Mouse (Mus musculus): ENCODE measurements around the gene Sox13. TPM values are rescaled to one million over a fixed set of nuclear protein-coding genes. Genes with fewer than 3 reads are reported as not detected.

The Sox13 gene
- polyA plus RNA-seq, 1 experiment from 2014 or later, result 9.4 TPM

DNA sequence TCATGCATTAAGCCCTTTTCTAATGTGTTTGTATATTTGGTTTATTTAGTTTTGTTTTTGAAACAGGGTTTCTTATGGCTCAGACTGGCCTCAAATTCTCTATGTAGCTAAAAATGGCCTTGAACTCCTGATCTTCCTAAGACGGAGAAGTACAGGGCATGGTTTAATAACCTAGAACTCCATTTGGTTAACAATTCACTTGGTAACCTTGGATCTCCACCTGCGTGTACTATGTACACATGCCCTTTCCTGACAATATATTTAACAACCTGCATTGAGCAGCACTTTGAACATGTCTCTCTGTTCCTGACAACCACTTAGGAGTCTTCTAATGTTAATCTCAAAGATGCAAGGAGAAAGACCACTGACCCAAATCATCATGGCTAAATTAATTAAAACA lies 7.0 kb upstream of the Sox13 start:
- Histone ChIP-seq H3K4me1 (ENCODE audit: insufficient read depth) (peaks cover 14% of the 10 kb centered on the region; the same call in 1 of the 2 replicates), H3K9me3 (ENCODE audit: low read depth, low read length) (peaks cover 6% of the 10 kb centered on the region; the same call in 1 of the 2 replicates), H3K27ac (ENCODE audit: low read depth) (no peak overlapping the region), H3K4me3 (ENCODE audit: low read depth, low read length) (no peak overlapping the region), H3K9ac (no peak overlapping the region), H3K4me2 (no peak overlapping the region), H3K27me3 (ENCODE audit: insufficient read depth, low read length) (no peaks in the 10 kb centered on the region), H3K36me3 (ENCODE audit: insufficient read depth) (no peaks in the 10 kb centered on the region)
- ATAC-seq (ENCODE audit: insufficient read depth) (no peak), DNase-seq (no peak)
- WGBS, result 69% methylated on average over 2 of the region's 2 CpGs
- TF ChIP-seq CTCF (IDR thresholded peaks at IDR 0.05; ENCODE audit: low read depth), result no peak

DNA sequence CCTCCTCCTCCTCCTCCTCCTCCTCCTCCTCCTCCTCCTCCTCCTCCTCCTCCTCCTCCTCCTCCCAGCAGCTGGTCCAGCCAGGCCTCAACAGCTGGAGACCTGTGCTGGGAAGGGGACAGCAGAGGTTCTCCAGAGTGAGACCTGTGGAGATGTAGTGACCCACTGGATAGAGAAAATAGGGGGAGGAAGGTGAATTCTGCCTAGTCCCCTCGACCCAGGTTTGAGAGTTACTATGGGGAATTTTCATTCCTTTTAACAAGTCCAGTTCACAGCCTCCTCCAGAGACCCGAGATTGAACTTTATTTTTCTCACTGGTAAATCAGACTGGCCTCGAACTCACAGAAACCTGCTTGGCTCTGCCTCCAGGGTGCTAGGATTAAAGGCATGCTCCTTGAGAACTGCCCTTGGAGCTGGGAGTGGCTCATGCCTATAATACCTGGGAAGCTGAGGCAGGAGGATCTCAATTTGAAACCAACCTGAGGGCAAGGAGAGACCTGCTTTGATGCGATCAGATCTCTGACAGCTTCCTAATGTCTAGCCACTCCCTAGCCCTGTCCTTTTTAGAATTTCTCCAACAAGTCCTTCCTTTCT lies 467 bp upstream of the Sox13 start:
- WGBS, result 46% methylated on average over 4 of the region's 4 CpGs
- no peak overlapping the region for H3K9ac ChIP-seq
- H3K9me3 ChIP-seq (ENCODE audit: low read depth, low read length), result peaks cover under 1% of the 10 kb centered on the region; the same call in 1 of the 2 replicates
- 0 out of 2 replicates have a peak overlapping the region, but pooled peaks have one; percentile 12 for H3K4me2 ChIP-seq
- H3K27me3 ChIP-seq (ENCODE audit: insufficient read depth, low read length), result no peaks in the 10 kb centered on the region; the same call in 1 of the 2 replicates
- ATAC-seq (ENCODE audit: insufficient read depth), result peak; percentile 50; the same call in 1 of the 2 replicates
- 0 out of 2 replicates have a peak, but pooled peaks cover 6% of the 10 kb centered on the region for H3K4me1 ChIP-seq (ENCODE audit: insufficient read depth)
- H3K36me3 ChIP-seq (ENCODE audit: insufficient read depth), result no peaks in the 10 kb centered on the region
- H3K27ac ChIP-seq (ENCODE audit: low read depth), result no peak overlapping the region
- TF ChIP-seq CTCF (IDR thresholded peaks at IDR 0.05; ENCODE audit: low read depth), result no peak
- peak overlapping the region; percentile 76; the same call in 1 of the 2 replicates for H3K4me3 ChIP-seq (ENCODE audit: low read depth, low read length)
- no peak for DNase-seq

DNA sequence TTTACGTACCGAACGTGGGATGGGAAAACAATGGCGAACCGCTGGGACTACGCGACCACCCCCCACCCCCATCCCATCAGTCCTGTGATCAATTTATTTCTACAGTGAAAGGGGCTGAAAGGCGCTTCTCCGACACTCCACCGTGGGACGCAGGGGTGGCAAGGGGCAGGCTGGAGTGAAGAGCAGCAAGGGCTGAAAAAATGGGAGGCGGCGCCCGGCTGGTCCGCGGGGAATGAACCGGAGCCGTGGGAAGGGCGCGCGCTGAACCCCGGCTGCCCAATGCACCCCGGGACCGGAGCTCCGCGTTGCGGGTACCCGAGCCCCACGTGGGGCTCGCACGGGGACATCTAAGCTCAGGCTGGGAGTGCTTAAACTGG lies 1.0 kb downstream of the Sox13 start:
- Histone ChIP-seq H3K36me3 (ENCODE audit: insufficient read depth) (no peaks in the 10 kb centered on the region), H3K27ac (ENCODE audit: low read depth) (peak overlapping the region; percentile 90; the same call in 1 of the 2 replicates), H3K9ac (peak overlapping the region; percentile 77), H3K27me3 (ENCODE audit: insufficient read depth, low read length) (no peaks in the 10 kb centered on the region; the same call in 1 of the 2 replicates), H3K4me1 (ENCODE audit: insufficient read depth) (peaks cover 12% of the 10 kb centered on the region), H3K4me3 (ENCODE audit: low read depth, low read length) (peak overlapping the region; percentile 76), H3K4me2 (peak overlapping the region; percentile 98), H3K9me3 (ENCODE audit: low read depth, low read length) (no peaks in the 10 kb centered on the region)
- peak; percentile 1; the same call in 1 of the 2 replicates for ATAC-seq (ENCODE audit: insufficient read depth)
- WGBS, result under 1% methylated on average over 31 of the region's 31 CpGs
- no peak for TF ChIP-seq CTCF (IDR thresholded peaks at IDR 0.05; ENCODE audit: low read depth)
- DNase-seq, result peak; percentile 27

DNA sequence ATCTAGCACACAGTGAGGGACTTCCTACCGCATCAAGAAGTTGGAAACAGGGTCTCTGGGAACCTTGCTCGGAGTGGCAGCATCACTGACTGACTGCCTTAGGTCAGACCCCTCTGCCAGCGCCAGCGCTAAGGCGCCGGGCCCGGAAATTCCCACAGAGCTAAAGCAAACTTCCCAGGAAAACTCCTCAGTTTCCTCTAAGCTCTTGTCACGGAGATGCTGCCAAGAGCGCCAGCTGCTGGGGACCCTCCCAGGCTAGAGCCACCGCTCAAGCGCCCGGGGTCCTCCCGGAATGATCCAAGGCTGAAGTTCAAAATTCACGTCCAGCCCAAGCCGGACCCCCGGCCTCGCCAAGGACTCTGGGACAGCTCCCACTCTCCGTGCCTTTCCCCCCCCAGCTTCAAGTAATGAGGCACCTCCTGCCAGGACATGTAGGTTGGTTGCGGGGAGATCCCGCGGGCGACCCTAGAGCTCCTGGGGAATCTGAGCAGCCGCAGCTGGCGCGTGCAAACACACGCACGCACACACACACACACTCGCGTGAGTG lies 1.5 kb downstream of the Sox13 start:
- 0 out of 2 replicates have a peak, but pooled peaks have one; percentile 13 for ATAC-seq (ENCODE audit: insufficient read depth)
- H3K27me3 ChIP-seq (ENCODE audit: insufficient read depth, low read length), result no peaks in the 10 kb centered on the region; the same call in 1 of the 2 replicates
- no peaks in the 10 kb centered on the region for H3K36me3 ChIP-seq (ENCODE audit: insufficient read depth)
- peak overlapping the region; percentile 77 for H3K9ac ChIP-seq
- peak overlapping the region; percentile 46 for H3K27ac ChIP-seq (ENCODE audit: low read depth)
- H3K4me2 ChIP-seq, result peak overlapping the region; percentile 98
- H3K9me3 ChIP-seq (ENCODE audit: low read depth, low read length), result no peaks in the 10 kb centered on the region
- H3K4me1 ChIP-seq (ENCODE audit: insufficient read depth), result peaks cover 16% of the 10 kb centered on the region
- WGBS, result under 1% methylated on average over 29 of the region's 29 CpGs
- TF ChIP-seq CTCF (IDR thresholded peaks at IDR 0.05; ENCODE audit: low read depth), result no peak
- peak; percentile 80 for DNase-seq
- peak overlapping the region; percentile 76 for H3K4me3 ChIP-seq (ENCODE audit: low read depth, low read length)

DNA sequence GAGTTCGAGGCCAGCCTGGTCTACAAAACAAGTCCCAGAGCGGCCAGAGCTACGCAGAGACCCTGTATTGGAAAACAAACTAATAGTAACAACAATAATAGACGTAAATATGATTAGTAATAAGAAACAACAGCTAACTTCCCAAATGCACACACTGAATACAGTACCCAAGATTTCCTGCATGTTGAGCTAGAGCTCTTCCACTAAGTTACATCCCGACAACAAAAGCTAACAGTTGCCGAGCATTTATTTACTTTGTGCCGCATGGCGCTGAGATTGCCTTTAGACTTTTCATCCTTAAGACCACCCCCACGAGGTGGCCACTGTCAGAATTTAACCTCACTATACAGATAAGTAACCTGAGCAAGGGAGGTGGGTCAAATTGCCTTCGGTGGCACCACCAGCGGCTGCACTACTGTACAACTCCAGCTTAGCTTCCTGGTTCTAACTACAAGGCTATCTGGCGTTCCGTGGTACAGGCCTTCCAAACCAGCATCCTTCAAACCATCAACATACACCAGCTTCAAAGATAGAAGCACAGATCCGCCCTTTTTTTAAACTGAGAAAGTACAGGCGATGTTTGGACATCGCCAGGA lies 2.1 kb downstream of the Sox13 start:
- ATAC-seq (ENCODE audit: insufficient read depth) (no peak), DNase-seq (peak; percentile 14)
- no peaks in the 10 kb centered on the region; the same call in 1 of the 2 replicates for H3K27me3 ChIP-seq (ENCODE audit: insufficient read depth, low read length)
- H3K4me1 ChIP-seq (ENCODE audit: insufficient read depth), result peaks cover 19% of the 10 kb centered on the region
- no peaks in the 10 kb centered on the region for H3K36me3 ChIP-seq (ENCODE audit: insufficient read depth)
- TF ChIP-seq CTCF (IDR thresholded peaks at IDR 0.05; ENCODE audit: low read depth), result peak; percentile 17; the same call in 1 of the 2 replicates
- peak overlapping the region; percentile 76 for H3K4me3 ChIP-seq (ENCODE audit: low read depth, low read length)
- 31% methylated on average over 16 of the region's 16 CpGs for WGBS
- H3K9me3 ChIP-seq (ENCODE audit: low read depth, low read length), result no peaks in the 10 kb centered on the region
- H3K4me2 ChIP-seq, result peak overlapping the region; percentile 98
- no peak overlapping the region for H3K27ac ChIP-seq (ENCODE audit: low read depth)
- peak overlapping the region; percentile 77 for H3K9ac ChIP-seq

DNA sequence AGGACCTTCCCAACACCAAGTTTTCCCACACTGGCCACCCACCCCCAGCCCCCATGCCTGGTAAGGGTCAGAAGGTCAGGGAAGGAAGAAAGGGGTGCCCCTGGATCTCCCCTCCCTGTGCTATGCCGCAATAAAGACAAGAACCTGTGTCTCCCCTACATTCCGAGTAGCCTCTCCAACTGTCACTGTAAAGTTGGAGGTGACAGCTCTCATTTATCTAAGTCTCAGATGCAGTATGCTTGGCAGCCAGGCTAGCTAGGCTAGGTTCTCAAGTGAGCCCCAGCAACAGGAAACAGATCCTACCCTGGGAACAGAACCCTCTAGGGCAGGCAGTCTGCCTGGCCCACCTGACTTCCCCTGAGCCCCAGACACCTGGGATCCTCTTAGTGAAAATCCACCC lies 3.1 kb downstream of the Sox13 start:
- Histone ChIP-seq H3K9me3 (ENCODE audit: low read depth, low read length) (no peaks in the 10 kb centered on the region), H3K4me2 (peak overlapping the region; percentile 98; the same call in 1 of the 2 replicates), H3K9ac (no peak overlapping the region), H3K36me3 (ENCODE audit: insufficient read depth) (no peaks in the 10 kb centered on the region), H3K4me1 (ENCODE audit: insufficient read depth) (peaks cover 19% of the 10 kb centered on the region), H3K4me3 (ENCODE audit: low read depth, low read length) (no peak overlapping the region), H3K27ac (ENCODE audit: low read depth) (peak overlapping the region; percentile 6; the same call in 1 of the 2 replicates), H3K27me3 (ENCODE audit: insufficient read depth, low read length) (no peaks in the 10 kb centered on the region; the same call in 1 of the 2 replicates)
- no peak for TF ChIP-seq CTCF (IDR thresholded peaks at IDR 0.05; ENCODE audit: low read depth)
- DNase-seq (no peak), ATAC-seq (ENCODE audit: insufficient read depth) (no peak)
- 68% methylated on average over 2 of the region's 2 CpGs for WGBS

DNA sequence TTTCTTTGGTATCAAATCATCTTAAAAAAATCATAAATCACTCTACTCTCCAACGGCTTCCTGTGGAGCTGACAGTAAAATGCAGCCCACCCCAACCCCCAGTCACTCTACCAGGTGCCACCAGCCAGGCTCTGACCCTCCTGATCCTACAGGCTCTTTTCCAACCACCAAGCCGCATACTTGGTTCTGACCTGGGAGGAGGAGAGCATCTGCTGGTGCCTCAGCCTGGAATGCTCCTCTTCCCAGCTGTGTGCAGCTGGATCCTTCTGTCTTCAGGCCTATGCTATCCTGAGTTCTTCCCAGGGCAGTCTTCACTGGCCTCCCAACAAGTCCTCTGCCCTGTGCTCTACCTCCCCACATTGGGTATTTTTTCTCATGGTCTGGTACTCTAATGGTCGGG lies 3.7 kb downstream of the Sox13 start:
- no peak overlapping the region for H3K4me3 ChIP-seq (ENCODE audit: low read depth, low read length)
- no peak overlapping the region for H3K4me2 ChIP-seq
- no peak for TF ChIP-seq CTCF (IDR thresholded peaks at IDR 0.05; ENCODE audit: low read depth)
- ATAC-seq (ENCODE audit: insufficient read depth) (no peak), DNase-seq (peak; percentile 24)
- 0 out of 2 replicates have a peak overlapping the region, but pooled peaks have one; percentile 6 for H3K27ac ChIP-seq (ENCODE audit: low read depth)
- H3K27me3 ChIP-seq (ENCODE audit: insufficient read depth, low read length), result no peaks in the 10 kb centered on the region; the same call in 1 of the 2 replicates
- H3K4me1 ChIP-seq (ENCODE audit: insufficient read depth), result peaks cover 19% of the 10 kb centered on the region
- H3K9me3 ChIP-seq (ENCODE audit: low read depth, low read length), result no peaks in the 10 kb centered on the region
- H3K9ac ChIP-seq, result no peak overlapping the region
- 40% methylated on average over 3 of the region's 3 CpGs for WGBS
- H3K36me3 ChIP-seq (ENCODE audit: insufficient read depth), result no peaks in the 10 kb centered on the region
